Mouse (Mus musculus) frontal cortex, postnatal 14 days (tissue): ENCODE measurements at regions not wholly inside any gene's neighbourhood (a gene's known extent, or its start where the extent isn't known, plus 50 kb on each side); places are given as distances from the start of the nearest gene placed in this dataset.

Experiments used
- DNase-seq, 2 experiments: peaks; one replicate each; pipeline ENCODE4 v3.0.0; 2022; ENCODE audit warnings: low spot score in 2 of 2

DNA sequence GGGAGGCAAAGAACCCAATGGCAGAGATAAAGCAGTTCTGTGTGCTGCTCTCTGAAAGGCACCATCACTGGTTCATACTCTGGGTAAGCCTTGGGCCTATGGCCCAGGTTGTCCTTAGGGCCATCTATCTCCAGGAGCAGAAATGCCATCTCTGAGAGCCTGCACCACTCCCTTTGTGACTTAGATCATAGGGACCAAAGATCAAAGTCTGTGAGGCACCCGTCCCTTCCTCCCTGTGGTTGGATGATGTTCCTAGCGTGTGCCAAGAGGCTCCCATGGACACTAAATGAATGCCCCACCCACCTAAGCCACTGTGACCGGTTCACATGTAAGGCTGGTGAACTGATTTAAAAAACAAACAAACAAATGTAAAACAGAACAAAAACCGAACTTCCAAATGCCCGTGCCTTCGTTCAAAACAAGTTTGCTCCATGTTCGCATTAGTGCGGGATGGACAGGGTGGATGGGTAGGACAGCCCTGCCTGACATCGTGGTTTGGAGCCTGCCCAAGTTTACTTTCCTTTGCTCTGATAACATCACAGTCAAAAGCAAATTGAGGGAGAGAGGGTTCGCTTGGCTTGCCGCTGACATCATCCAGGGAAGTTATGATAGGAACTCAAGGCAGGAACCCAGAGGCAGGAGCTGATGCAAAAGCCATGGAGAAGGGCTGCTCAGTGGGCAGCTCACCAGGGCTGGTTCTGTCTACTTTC lies 418.6 kb downstream of the Med13l start:
- DNase-seq = no peak

DNA sequence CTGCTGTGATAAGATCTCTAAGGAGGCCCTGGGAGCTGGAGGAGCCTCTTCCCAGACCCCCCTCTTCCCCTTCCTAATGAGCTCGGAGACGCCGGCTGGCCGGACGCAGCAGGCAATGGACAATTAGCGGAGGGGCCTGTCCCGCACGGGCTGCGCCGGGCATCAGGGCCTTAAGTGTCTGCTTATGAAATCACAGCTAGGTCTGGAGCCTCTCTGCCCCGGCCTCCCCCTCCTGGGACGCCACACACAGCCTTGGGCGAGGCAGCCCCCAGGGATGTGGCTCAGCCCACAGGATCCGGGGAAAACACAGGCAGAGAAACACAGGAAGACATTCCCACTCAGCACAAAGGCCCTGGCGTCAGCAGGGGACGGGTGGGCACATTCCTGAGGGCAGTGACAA lies 420.6 kb downstream of the Med13l start:
- DNase-seq = no peak

GRCm38 (mm10) chr5:118984251-118984650 lies 423.8 kb downstream of the Med13l start:
- no peak for DNase-seq

- DNase-seq = no peak
These were observed 424.4 kb downstream of the Med13l start for GRCm38 (mm10) chr5:118984797-118985408.

DNA sequence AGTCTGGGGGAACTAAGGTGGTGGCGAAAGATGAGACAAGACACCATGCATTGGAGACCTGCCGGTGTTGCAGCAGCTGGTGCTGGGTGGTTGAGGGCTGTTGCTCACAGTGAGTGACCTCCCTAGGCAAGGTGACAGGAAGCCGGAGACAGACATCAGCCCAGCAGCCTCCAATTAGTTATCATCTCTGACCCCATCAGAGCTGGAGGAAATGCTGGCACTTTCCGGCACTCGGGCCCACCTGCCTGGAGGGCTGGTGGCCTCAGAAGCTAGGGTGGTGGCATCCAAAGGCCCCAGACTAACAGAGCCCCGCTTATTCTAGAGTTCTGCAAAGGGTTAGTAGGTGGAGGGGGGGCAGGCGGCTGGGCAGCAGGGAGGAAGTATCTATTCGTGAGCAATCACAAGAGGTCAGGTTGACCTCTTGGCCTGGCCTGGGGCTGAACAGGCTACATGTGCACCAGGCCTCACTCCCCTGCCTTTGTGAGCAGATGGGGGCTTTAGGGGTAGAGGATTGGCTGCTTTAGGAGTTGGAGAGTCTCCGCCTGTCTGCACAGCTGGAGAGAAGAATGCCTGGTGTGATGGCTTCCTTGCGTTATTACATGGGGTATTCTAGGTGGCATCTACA lies 427.0 kb downstream of the Med13l start:
- no peak for DNase-seq

- no peak for DNase-seq
These were observed 438.6 kb downstream of the Med13l start for GRCm38 (mm10) chr5:118999124-118999523.

- no peak for DNase-seq
These were observed 445.5 kb downstream of the Med13l start for GRCm38 (mm10) chr5:119005825-119006471.

DNA sequence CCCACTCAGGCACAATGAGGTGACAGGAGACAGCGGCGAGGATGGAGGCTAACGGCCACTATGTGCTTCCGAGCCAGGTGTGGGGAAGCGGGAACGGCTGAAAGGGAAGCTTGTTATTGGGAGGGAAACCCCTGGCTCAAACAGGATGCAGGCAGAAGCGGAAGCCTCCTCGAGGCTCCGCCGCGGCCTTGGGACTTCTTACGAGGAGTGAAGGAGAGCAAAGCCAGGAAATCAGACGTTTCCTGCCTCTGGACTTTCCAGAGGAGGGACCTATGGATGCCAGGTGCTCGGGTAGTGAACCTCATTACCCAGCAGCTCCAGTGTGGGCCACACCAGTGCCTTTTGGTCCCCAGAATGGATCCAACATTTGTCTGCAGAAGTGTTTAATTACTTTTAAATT lies 449.6 kb downstream of the Med13l start:
- no peak for DNase-seq

DNA sequence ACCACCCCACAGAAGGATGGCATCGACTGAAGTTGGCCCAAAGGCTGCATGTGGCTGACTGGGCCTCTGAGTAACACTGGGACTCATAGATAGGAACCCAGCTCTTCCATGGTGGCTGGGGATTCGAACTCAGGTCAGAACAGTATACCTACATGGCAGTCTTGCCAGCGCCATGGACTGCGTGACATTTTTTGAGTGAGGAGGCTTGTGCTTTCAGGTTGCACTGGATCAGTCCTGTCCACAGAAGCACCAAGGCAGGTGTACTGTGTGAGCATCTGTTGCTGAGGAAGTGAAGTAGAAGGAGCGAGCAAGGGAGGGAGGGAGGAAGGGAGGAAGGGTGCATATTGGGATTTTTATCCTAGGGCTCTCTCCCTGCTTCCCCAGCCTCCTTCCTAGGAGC lies 454.7 kb downstream of the Med13l start:
- DNase-seq = no peak

- no peak for DNase-seq
These were observed 455.3 kb downstream of the Med13l start for GRCm38 (mm10) chr5:119015606-119016255.

DNA sequence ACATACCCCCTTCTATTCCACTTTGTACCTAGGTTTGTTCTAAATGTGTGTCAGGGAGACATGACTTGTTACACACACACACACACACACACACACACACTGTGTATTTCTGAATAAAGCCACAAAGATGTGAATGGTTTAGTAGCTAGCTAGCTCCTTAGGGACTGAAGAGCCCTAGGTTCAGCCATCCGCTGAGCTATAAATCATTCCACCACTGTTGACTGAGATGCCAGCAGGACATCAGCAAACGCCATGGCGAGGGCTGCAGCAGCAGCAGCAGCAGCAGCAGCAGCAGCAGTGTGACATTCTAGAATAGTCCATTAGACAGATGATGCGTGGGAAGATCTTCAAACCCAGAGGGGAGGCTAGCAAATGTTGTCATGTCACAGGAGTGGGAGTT lies 455.9 kb downstream of the Med13l start:
- no peak for DNase-seq

DNA sequence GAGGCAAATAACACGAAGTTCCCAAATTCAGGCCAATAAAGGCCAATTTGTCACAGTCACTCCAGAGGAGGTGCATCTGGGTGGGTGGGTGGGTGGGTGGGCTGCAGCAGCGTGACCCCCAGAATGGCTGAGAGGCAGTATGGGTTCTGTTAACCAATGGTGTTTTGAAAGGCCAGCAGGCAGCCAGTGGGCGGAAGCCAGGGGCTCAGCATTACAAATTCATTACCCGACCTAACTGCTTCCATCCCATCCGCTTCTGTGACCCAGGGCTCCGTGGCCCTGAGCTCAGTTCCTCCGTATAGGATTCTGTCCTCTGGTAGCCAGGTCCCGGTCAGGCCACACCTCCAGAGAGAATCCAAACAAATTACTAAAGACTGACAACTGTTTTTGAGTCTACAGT lies 463.5 kb downstream of the Med13l start:
- no peak for DNase-seq

DNA sequence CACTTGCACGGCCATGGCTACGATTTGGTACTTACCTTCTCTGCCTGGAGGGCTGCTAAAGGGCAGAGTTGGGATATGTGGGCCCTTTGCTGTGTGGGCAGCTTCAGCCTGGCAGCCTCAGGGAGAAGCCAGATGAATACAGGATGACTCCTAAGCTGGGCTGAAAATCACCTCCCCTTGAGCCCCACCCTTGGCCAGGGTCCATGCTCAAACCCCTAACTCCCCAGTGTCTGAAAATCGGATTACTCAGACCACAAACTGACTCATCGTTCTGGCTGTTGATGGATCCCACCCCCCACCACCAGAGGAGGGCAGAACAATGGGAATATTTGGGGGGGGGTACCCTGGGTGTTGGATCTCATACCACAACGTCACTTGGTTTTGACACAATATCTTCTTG lies 471.6 kb downstream of the Med13l start:
- no peak for DNase-seq

GRCm38 (mm10) chr5:119044548-119044947 lies 484.1 kb downstream of the Med13l start:
- no peak for DNase-seq

DNA sequence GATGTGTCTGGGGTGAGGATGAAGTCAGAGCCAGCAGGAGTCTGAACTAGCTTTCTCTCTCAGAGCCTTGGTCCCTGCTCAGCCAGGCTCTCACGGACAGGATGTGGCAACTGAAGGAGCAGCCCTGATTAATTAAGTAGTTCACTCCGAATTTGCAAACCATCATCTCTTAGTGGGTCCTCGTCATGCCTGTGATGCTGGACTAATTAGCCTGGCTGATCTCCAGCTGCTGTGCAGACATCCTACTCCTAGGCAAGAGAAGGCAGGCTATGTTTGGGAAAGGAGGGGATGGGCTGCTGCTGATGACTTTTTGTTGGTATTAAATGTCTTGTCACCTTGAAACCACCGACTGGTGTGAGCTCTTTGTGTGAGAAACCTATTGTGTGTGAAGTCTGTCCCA lies 487.1 kb downstream of the Med13l start:
- DNase-seq = no peak

- no peak for DNase-seq
These were observed 492.0 kb downstream of the Med13l start for GRCm38 (mm10) chr5:119052354-119052996.

DNA sequence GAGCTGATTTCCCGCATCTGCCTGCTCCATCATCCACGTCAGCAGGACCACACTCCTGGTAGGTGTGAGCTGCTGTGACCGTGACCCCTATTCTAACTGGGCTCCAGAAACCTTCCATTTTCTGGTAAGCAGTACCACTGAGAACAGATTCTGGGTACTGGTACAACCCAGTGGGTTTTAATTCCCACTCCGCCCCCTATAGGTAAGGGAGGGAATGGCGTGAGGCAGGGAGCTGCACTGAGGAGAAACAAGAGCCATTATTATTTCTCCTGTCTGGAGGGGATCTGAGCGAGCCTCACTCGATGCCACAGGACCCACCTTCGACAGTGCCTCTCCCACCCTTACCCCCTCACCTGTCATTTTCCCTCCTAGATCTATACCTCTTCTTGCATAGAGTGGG lies 493.3 kb downstream of the Med13l start:
- no peak for DNase-seq

DNA sequence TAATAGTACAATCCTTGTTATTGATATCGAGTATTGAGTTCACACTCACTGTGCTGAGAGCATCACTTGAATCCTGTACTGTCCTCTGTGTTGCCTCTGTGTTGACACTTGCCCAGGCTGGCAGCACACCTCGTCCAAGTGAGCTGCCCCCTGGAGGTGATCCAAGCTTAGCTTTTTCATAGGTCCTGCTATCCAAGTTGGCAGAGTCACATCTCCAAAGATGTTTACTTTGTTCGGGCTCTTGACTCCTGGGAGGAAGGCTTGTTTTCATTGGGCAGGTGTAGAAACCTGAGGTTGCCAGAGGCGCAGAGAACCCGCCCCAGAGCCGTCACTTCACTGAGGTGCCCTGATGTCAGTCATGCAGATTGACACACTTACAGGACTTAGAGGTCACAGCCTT lies 493.9 kb downstream of the Med13l start:
- no peak for DNase-seq

DNA sequence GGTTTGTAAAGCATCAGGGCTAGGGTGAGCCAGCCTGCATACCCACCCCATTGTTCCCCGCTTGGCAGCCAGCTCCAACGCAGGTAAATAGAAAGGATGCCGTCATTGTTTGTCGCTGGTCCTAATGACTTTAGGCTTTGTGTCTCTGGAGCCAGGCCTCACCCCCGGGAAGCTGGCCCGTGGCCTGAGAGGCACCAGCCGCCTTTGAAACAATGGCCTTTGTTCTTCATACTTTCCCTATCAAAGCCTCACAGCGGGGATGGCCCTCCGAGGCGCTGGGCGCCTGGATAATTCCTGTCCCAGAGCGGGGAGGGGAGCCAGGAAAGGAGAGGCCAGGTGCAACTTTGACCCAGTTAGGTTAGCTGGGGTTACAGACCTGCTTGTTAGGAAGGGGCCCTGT lies 495.0 kb downstream of the Med13l start:
- DNase-seq = no peak

GRCm38 (mm10) chr5:119057813-119058212 lies 497.3 kb downstream of the Med13l start:
- no peak for DNase-seq

DNA sequence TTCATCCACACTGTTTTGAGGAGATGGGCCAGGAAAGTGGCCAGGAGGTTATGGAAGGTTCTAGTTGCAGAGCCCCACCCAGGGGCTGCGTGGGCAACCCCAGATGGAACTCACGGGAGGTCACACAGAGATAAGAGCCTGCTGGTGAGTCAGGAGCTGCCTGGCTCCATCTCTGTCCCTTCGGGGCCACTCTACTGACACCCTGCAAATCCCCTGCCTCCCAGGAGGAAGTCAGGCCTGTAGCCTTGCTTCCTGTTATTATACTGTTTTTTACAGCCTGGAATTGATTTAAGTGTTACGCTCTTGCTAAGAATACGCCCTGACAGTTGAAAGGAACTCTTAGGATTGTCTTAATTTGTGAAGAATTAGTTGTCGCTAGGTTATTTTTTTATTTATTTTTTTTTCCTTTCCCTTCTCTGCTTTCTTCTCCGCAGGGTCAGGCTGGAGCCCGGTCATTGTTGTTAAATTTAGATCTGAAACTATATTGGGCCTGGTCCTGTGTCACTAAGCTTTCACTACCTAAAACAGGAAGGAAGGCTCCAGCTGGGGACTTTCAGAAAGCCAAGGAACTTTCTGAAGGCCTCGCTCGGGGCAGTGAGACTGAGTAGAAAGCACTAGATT lies 497.9 kb downstream of the Med13l start:
- DNase-seq = no peak
